Mouse (Mus musculus) hindbrain, embryonic 14.5 days (tissue): ENCODE results near the gene Sfrp5. TPM values are rescaled to one million over a fixed set of nuclear protein-coding genes. Genes with fewer than 3 reads are reported as not detected.

ENCODE experiments used
- ATAC-seq: fragments of 200-750 bp; cut with Nextera tagmentation; 2 replicates; pipeline ENCODE4 v1.8.0; 2017; ENCODE audit warnings: moderate number of reproducible peaks, mild to moderate bottlenecking, moderate TSS enrichment, moderate library complexity; ENCODE audit not compliant: low FRiP score
- DNase-seq: peaks from one replicate; pipeline ENCODE4 v3.0.0-alpha.2; 2015; ENCODE audit warnings: low spot score
- H3K27ac ChIP-seq: fragments of 300-500 bp; sonication (generic); 2 replicates; pipeline ENCODE4 v1.5.1; 2014; ENCODE audit warnings: mild to moderate bottlenecking, moderate library complexity
- H3K27me3 ChIP-seq: fragments of 300-500 bp; sonication (generic); 2 replicates; pipeline ENCODE4 v1.6.1; 2014; ENCODE audit warnings: mild to moderate bottlenecking, low read length, mixed read lengths; ENCODE audit not compliant: control insufficient read depth, insufficient read depth
- H3K36me3 ChIP-seq: fragments of 300-500 bp; sonication (generic); replicated peaks from 2 replicates; pipeline ENCODE4 v1.6.1; 2014; ENCODE audit not compliant: control insufficient read depth, insufficient read depth
- H3K4me1 ChIP-seq: fragments of 300-500 bp; sonication (generic); replicated peaks from 2 replicates; pipeline ENCODE4 v1.6.1; 2014; ENCODE audit warnings: antibody characterized with exemption, low read length, mixed read lengths; ENCODE audit not compliant: control insufficient read depth, insufficient read depth
- H3K4me2 ChIP-seq: fragments of 300-500 bp; sonication (generic); replicated peaks from 2 replicates; pipeline ENCODE4 v1.6.1; 2014; ENCODE audit warnings: mild to moderate bottlenecking, moderate library complexity
- H3K4me3 ChIP-seq: fragments of 300-500 bp; sonication (generic); replicated peaks from 2 replicates; pipeline ENCODE4 v1.5.1; 2014; ENCODE audit warnings: mild to moderate bottlenecking, low read length
- H3K9ac ChIP-seq: fragments of 300-500 bp; sonication (generic); 2 replicates; pipeline ENCODE4 v1.6.1; 2014
- H3K9me3 ChIP-seq: fragments of 300-500 bp; sonication (generic); 2 replicates; pipeline ENCODE4 v1.6.1; 2016; ENCODE audit warnings: low read length; ENCODE audit not compliant: control insufficient read depth
- WGBS: fragments of 180-500 bp; shearing (Covaris S2); extraction: QIAGEN DNeasy Blood & Tissue Kit; methylation state at CpG from one replicate; pipeline ENCODE4 v1.1.7; 2014; 5-methylcytosine and 5-hydroxymethylcytosine counted together
- polyA plus RNA-seq: library from polyadenylated mRNA; unstranded; fragments of >200 nt; fragmentation: Nextera tagmentation; extraction: Ambion mirVana; gene quantifications from 2 replicates; pipeline ENCODE4 v1.2.1, GENCODE M21; 2014

Gene Sfrp5
- polyA plus RNA-seq, 1 experiment from 2014 or later, result 2.8 TPM

- WGBS, result 59% methylated on average over 5 of the region's 5 CpGs
- Histone ChIP-seq H3K27ac (no peak within 1 kb of the TSS), H3K4me3 (no peak within 1 kb of the TSS), H3K36me3 (no peaks in the 10 kb centered on the region), H3K9ac (no peak within 1 kb of the TSS), H3K4me1 (no peaks in the 10 kb centered on the region), H3K9me3 (no peaks in the 10 kb centered on the region), H3K4me2 (no peak within 1 kb of the TSS), H3K27me3 (0 out of 2 replicates have a peak, but pooled peaks cover under 1% of the 10 kb centered on the region)
- ATAC-seq (no peak), DNase-seq (no peak)
Observed at GRCm38 (mm10) chr19:42163764-42164163, 38.3 kb downstream of the Sfrp5 start, which contains the start of gene Zfyve27. TSS of gene Zfyve27 (plus strand) at chr19:42163951.

GRCm38 (mm10) chr19:42158246-42159017, 43.6 kb downstream of the Sfrp5 start:
- 63% methylated on average over 13 of the region's 13 CpGs for WGBS
- Histone ChIP-seq H3K36me3 (no peaks in the 10 kb centered on the region), H3K4me1 (no peaks in the 10 kb centered on the region), H3K4me2 (no peak overlapping the region), H3K9ac (no peak overlapping the region), H3K27me3 (no peaks in the 10 kb centered on the region), H3K4me3 (no peak overlapping the region), H3K27ac (no peak overlapping the region; the same call in 1 of the 2 replicates), H3K9me3 (no peaks in the 10 kb centered on the region)
- ATAC-seq (no peak), DNase-seq (no peak)

- Histone ChIP-seq H3K27me3 (no peaks in the 10 kb centered on the region), H3K9ac (no peak overlapping the region), H3K4me2 (no peak overlapping the region), H3K27ac (no peak overlapping the region; the same call in 1 of the 2 replicates), H3K9me3 (no peaks in the 10 kb centered on the region), H3K4me1 (no peaks in the 10 kb centered on the region), H3K4me3 (no peak overlapping the region), H3K36me3 (no peaks in the 10 kb centered on the region)
- DNase-seq (no peak), ATAC-seq (no peak)
- 70% methylated on average over 12 of the region's 12 CpGs for WGBS
Observed at GRCm38 (mm10) chr19:42157493-42158237, 44.4 kb downstream of the Sfrp5 start.

GRCm38 (mm10) chr19:42151990-42152389, 50.1 kb downstream of the Sfrp5 start:
- H3K27ac ChIP-seq, result no peak overlapping the region
- H3K4me3 ChIP-seq, result no peak overlapping the region
- no peaks in the 10 kb centered on the region for H3K36me3 ChIP-seq
- DNase-seq, result peak; percentile 85
- peaks cover 18% of the 10 kb centered on the region for H3K27me3 ChIP-seq
- peaks cover 13% of the 10 kb centered on the region; the same call in 1 of the 2 replicates for H3K4me1 ChIP-seq
- no peak overlapping the region for H3K4me2 ChIP-seq
- 0 out of 2 replicates have a peak, but pooled peaks have one; percentile 16 for ATAC-seq
- H3K9ac ChIP-seq, result no peak overlapping the region
- 5% methylated on average over 6 of the region's 6 CpGs for WGBS
- no peaks in the 10 kb centered on the region for H3K9me3 ChIP-seq

- Histone ChIP-seq H3K9ac (peak overlapping the region; percentile 73), H3K36me3 (no peaks in the 10 kb centered on the region), H3K4me2 (peak overlapping the region; percentile 92), H3K4me3 (peak overlapping the region; percentile 50), H3K27me3 (peaks cover 31% of the 10 kb centered on the region), H3K27ac (no peak overlapping the region), H3K4me1 (peaks cover 13% of the 10 kb centered on the region; the same call in 1 of the 2 replicates), H3K9me3 (no peaks in the 10 kb centered on the region)
- ATAC-seq (no peak), DNase-seq (no peak)
- 23% methylated on average over 7 of the region's 7 CpGs for WGBS
Observed at GRCm38 (mm10) chr19:42148569-42148860, 53.5 kb downstream of the Sfrp5 start.

Other genes starting within 250 kb of the Sfrp5 start
- gene Mms19, start 221.1 kb downstream of the Sfrp5 start, polyA plus RNA-seq, result 29.6 and 31.6 TPM in 2 replicates
- gene Ubtd1, start 220.5 kb downstream of the Sfrp5 start, polyA plus RNA-seq, result 8.6 and 9.2 TPM in 2 replicates
- 0.82 and 1.2 TPM in 2 replicates for gene Ankrd2, start 166.3 kb downstream of the Sfrp5 start, polyA plus RNA-seq
- 1.3 and 2.2 TPM in 2 replicates for gene Hoga1, start 156.6 kb downstream of the Sfrp5 start, polyA plus RNA-seq
- not detected in 2 replicates for gene 4933411K16Rik, start 150.0 kb downstream of the Sfrp5 start, polyA plus RNA-seq
- gene Morn4, start 115.9 kb downstream of the Sfrp5 start, polyA plus RNA-seq, result 117 and 128 TPM in 2 replicates
- gene Pi4k2a, start 111.8 kb downstream of the Sfrp5 start, polyA plus RNA-seq, result 39.0 and 40.6 TPM in 2 replicates
- 7.9 and 10.3 TPM in 2 replicates for gene Avpi1, start 73.2 kb downstream of the Sfrp5 start, polyA plus RNA-seq
- gene Marveld1, start 54.9 kb downstream of the Sfrp5 start, polyA plus RNA-seq, result 2.7 and 3.2 TPM in 2 replicates
- gene Zfyve27, start 38.3 kb downstream of the Sfrp5 start, polyA plus RNA-seq, result 35.1 and 35.7 TPM in 2 replicates
- 44.1 and 46.8 TPM in 2 replicates for gene Golga7b, start 45.3 kb upstream of the Sfrp5 start, polyA plus RNA-seq
- 42.2 and 43.8 TPM in 2 replicates for gene Crtac1, start 229.5 kb upstream of the Sfrp5 start, polyA plus RNA-seq